In the genomic region with DNA sequence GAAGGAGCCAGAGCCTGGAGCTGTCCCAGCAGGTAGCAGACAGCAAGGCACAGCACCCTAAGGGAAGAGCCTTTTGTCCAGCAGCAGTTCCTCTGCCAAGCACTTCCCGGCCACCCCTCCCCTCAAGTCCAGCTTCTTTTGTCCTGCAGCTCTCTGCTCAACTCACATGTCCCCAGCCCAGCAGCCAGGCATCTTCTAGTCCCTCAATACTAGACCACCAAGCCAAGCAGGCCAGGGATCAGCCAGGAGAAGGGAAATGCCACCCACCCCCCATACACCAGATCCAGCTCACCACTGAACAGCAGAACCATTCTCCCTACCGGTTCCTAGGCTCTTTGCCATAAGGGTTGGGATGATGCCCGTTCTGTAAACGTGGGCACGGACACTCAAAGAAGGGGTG, we compare ENCODE assay signal across 17 mouse cellular contexts. TPM values are rescaled to one million over a fixed set of nuclear protein-coding genes. Genes with fewer than 3 reads are reported as not detected.
"Had no signal": no experiment of that assay in that cellular context is flagged by ENCODE, and none has a peak within 500 bp of the region (broad histone marks: within the 10 kb centered on the region; RNA-seq: fewer than 3 reads in every experiment).

No protein-coding gene starts in this region.

- H3K27me3 ChIP-seq: midbrain, embryonic 15.5 days; neural tube, embryonic 13.5 days had no signal

- H3K9me3 ChIP-seq: limb, embryonic 10.5 days; liver, embryonic 15.5 days; midbrain, embryonic 10.5 days; midbrain, embryonic 15.5 days; neural tube, embryonic 13.5 days had no signal

- H3K36me3 ChIP-seq: limb, embryonic 10.5 days; liver, embryonic 15.5 days; midbrain, embryonic 10.5 days; midbrain, embryonic 15.5 days; neural tube, embryonic 13.5 days had no signal

- DNase-seq: kidney, adult 8-10 months; kidney, postnatal 25 days; lung, embryonic 14.5 days; lung, postnatal 10 days; lung, postnatal 4 days; retina, postnatal 1 day; right cerebral cortex, postnatal 4 days; spleen, adult 18-20 months; thymus, postnatal 36 days had no signal

- H3K4me3 ChIP-seq: limb, embryonic 10.5 days; liver, embryonic 15.5 days; midbrain, embryonic 10.5 days; midbrain, embryonic 15.5 days; neural tube, embryonic 13.5 days had no signal

- H3K27ac ChIP-seq: limb, embryonic 10.5 days; liver, embryonic 15.5 days; midbrain, embryonic 10.5 days; midbrain, embryonic 15.5 days; neural tube, embryonic 13.5 days had no signal

RNA-seq across cellular contexts. Expression of a gene that starts 15.6 kb away (rescaled TPM):
- total RNA-seq: megakaryocyte, adult 5-6 weeks had no signal

RNA-seq across cellular contexts. Expression of a gene that starts 26.4 kb away (rescaled TPM):
- total RNA-seq: layer of hippocampus, postnatal 10 days had no signal
- polyA plus RNA-seq: lung, embryonic 14.5 days; stomach, embryonic 14.5 days had no signal

RNA-seq across cellular contexts. Expression of a gene that starts 37.6 kb away (rescaled TPM):
- polyA plus RNA-seq: lung, embryonic 14.5 days had no signal
